Mouse (Mus musculus) c-Kit-positive CD71-positive TER-119-positive erythroid progenitor cells, embryonic 14.5 days (primary cell): ENCODE results near the gene Mlph.

Experiments
- DNase-seq: peaks from one replicate; pipeline ENCODE4 v3.0.0-alpha.2; 2013; ENCODE audit warnings: low spot score

Gene Mlph

DNA sequence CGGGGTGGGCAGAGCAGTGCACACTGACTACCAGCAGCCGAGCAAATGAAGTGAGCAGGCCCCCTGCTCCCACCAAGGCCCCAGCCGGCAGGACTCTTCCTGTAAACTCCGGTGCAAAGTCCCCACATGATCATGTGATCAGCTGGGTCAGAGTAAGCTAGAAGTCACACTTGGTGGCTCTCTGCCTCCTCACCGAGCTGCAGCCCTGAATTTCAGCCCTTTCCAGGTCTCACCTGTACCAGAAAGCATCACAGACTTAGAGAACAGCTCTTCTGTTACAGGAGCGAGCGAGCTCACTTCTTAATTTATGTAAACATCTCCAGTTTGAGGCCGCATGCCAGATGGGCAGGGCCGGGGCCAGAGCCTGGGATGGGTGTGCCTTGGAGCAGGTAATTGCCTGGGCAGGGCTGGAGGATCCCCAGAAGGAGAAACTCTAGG is 54.5 kb downstream of the Mlph start, which contains the start of gene Rab17:
Rab17 (minus strand) TSS at position 315 of the 438 bp plus-strand sequence.
- no peak for DNase-seq

DNA sequence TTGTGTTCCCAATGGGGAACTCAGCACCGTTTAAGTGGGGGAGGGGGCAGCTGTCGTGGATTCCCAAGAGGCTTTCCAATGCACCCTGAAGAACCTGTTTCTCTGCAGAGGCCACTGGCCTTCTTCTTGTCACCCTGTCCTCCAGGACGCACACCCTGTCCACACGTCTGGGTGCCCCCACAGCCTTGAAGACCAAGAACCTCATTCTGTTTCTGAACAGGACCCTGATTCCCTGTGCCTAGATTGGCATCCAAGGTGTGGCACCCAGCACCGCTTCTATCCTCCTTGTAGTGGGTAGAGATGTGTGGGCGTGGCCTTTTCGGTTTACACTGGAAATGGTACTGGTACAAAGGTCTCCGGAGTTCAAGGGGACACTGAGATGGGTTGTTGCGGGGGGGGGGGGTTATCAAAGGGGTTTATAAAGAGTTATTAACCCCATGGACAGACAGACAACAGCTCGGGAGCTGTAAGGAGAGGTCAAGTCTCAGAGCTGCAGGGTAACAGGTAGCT is 55.1 kb downstream of the Mlph start:
- no peak for DNase-seq

GRCm38 (mm10) chr1:90972911-90973573 is 58.2 kb downstream of the Mlph start:
- DNase-seq: peak; percentile 49

- DNase-seq: no peak
Measured at GRCm38 (mm10) chr1:90973574-90973911, 58.7 kb downstream of the Mlph start.

DNA sequence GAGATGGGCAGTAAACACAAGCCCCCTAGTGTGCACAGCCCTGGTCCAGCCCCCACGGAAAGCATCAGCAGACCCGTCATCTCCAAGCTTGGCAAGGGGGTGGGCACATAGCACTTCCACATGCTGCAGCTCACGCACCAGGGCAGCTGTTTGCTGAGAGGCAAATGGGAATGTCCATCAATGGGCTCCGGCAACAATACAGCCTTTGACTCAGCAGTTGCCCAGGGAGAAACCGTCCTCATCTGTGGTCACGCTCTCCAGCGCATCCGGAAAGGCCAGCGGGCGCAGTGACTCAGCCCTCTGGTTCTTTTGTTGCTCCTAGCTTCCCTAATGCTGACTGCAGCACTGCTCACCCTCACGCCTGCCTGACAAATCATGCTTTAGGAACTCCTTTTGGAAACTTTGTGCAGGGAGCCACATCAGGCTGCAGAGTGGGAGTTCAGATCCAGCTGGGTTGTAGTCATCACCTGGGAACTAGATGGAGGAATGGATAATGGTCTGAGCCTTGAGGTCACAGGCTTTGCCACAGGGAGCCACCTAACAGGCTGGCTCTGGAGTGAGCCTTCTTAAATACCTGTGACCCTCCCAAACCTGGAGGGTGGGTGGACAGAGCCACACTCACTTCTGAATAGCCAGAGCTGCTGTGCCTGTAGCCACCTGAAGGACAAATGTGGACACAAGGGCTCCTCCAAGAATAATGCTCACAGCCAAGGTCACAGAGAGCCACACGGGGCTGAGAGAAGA is 60.2 kb downstream of the Mlph start:
- no peak for DNase-seq

- no peak for DNase-seq
Measured at GRCm38 (mm10) chr1:90975960-90976359, 61.1 kb downstream of the Mlph start.

DNA sequence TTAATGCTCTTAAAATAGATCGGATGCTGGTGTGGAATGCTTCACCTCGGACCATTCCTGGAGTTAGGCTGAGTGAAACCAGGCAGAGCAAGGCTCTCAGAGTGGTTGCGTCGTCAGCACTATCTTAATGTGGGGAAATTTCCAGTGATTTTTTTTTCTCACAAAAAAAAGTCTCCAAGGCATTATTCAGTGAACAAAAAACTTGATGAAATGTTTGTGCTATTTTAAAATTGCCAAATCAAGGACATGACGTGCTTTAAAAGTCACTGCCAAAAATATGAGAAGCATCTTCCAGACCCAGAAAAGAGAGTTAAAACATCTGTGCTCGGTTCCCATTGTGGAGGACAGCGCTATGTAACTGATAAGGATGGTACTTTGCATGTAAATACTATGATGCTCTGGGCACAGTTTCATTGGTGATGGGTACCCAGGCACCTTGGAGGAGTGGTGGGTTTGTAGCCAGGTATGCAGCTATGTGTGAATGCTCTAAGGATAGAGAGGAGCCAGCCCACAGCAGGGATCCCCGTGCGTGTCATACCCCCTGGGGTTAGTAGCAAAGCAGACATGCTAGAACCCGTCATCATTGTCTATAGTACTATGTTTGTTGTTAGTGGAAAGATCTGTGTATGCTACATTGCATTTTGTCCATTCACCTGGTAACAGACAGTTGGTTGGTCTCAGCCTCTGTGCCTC is 65.9 kb downstream of the Mlph start:
- no peak for DNase-seq

DNA sequence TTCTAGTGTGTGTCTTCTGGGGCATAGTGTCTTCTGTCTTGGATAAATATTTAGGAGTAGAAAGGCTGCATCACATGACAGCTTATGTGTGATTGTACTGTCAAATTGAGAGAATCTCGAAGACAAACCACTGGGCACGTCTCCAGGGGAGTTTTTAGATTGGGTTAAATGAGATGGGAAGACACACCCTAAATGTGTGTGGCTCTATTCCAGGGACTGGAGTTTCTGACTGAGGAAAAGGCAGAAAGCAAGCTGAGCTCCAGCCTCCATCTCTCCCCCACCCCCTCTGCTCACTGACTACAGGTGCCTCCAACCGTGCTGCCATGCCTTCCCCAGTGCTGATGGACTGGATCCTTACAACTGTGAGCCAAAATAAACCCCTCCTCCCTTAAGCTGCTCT is 66.5 kb downstream of the Mlph start:
- no peak for DNase-seq

- no peak for DNase-seq
Measured at GRCm38 (mm10) chr1:90995916-90996315, 81.0 kb downstream of the Mlph start.

- no peak for DNase-seq
Measured at GRCm38 (mm10) chr1:90997136-90997535, 82.3 kb downstream of the Mlph start.

- DNase-seq: no peak
Measured at GRCm38 (mm10) chr1:90997641-90998040, 82.8 kb downstream of the Mlph start.

DNA sequence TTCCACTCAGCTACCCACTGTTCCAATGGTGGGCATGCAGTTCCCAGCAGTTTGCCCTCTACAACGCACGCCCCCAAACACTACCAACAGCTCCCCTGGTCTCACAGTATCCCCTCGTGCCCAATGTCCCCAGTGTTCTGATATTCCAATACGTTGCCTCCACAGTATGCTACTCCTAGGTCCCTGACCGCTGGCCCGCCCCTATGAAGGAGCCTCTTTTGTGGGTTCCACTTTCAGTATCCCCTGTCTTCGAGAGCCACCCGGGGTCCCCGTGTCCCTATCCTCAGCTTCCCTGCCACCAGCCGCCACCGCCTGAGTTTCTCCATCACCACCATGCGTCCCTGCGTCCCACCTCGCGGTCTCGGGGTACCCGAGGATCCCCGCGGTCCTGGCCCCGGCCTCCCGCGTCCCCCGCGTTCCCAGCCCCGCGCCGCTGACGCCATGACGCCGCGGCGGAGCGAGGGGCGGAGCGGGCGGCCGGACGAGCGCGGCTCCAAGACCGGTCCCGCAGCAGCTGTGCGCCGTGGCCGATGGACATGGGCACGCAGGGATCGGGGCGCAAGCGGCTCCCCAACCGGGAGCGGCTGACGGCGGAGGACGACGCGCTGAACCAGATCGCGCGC is 83.5 kb downstream of the Mlph start, which contains the start of gene Lrrfip1:
Lrrfip1 (plus strand) TSS at position 470 of the 623 bp plus-strand sequence.
- no peak for DNase-seq

DNA sequence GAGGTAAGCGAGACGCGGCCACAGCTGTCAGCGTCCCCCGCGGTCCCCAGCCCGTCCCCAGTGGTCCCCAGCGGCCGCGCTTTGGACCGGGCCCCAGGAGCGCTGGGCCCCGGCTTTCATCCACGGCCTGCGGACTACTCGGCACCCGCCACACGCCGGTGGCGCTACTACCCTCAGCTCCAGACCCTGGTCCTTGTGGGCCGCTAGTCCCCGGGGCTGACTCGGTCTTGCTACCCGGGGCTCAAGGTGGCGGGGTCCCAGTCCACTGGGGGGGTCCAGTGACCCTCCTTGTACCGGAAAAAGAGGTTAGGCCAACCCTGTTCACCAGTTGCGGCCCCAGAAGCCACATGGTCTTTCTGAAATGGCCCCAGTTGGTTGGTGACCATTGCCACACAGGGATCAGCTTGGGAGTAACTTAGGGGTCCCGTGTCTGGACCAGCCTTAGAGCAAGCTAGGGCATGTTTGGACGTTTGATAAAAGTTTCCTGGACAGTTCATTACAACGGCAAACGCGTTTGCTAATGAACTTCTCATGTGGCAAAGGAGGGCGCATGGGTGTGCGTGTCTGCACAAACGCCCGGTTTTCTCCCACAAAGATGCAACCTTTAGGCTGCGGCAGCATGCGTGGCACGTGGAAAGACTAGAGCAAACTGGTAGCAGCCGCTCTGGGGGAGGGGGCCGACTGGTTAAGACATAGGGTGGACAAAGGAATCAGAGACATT is 84.2 kb downstream of the Mlph start:
- DNase-seq: no peak

GRCm38 (mm10) chr1:90999911-91000601 is 85.2 kb downstream of the Mlph start:
- no peak for DNase-seq
